Mouse (Mus musculus): ENCODE measurements around the gene Retnlb.

Retnlb gene

DNA sequence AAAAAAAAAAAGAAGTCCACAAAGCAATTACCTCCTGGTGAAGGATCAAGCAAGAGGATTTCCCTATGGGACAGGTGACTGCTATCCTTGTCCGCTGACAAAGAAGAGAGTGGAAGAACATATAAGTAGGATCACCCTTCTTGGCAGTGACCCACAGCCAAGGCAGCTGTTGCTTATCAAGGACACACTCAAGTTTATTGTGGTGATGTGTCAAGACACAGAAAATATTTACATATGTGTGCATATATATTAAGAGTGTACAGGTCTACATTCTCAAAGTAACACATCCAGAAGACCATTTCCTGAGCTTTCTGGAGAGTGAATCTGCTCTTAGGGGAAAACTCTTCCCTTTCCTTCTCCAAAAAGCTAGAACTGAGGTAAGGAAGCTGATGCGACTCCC, at the start of gene Retnlb:
Gene Retnlb (plus strand): TSS at position 162 of the 400 bp plus-strand sequence.
- 95% methylated on average over 2 of the region's 2 CpGs for WGBS

GRCm38 (mm10) chr16:48769183-48769582, 47.5 kb upstream of the Retnlb start:
- 94% methylated on average over 3 of the region's 3 CpGs for WGBS

DNA sequence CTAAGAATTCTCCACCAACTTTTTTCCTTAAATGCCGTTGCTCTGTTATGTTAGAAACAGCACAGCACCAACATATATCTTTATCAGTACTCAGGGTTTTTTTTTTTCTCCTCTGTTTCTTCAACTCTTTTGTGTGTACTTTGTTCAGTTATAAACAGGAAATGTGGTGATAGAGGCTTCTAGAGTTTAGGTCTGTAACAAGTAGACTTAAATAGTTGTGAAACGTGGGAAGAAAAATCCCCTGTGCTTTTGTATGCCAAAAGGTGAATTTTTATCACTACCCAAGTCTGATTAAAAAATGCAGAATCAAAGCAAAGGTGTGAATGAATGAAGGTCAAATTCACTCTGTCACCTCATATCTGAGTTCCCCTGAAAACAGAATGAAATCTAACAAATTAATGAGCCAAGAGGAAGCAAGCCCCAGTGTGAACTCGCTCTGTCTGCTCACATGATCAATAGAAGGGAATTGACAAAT, 44.6 kb upstream of the Retnlb start, which contains the start of gene Trat1:
Gene Trat1 (minus strand): TSS at position 51 of the 475 bp plus-strand sequence.
- 86% methylated on average over 3 of the region's 3 CpGs for WGBS

GRCm38 (mm10) chr16:48777254-48777653, 39.4 kb upstream of the Retnlb start:
- 67% methylated on average over 2 of the region's 2 CpGs for WGBS

DNA sequence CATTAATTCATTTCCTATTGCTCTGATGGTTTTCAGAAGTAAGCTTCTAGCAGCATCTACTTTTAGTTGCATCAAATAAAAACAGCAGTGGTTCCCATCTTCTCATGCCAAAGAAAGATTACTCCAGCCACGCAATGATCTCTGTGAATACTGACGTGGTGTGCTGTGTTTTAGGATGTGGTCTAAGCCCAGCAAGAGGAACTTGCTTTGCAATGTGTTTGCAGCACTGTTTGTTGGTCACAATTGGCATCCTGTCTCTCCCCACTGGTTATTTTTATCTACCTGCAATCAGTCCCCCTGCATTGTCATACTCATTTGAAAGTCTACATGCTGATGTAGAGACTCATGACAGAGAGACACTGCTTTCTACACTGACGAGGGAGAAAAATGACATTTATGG, 30.4 kb upstream of the Retnlb start:
- WGBS = 74% methylated on average over 3 of the region's 3 CpGs

- WGBS = 80% methylated on average over 4 of the region's 4 CpGs
Measured at GRCm38 (mm10) chr16:48788704-48789185, 27.9 kb upstream of the Retnlb start.

- WGBS = 48% methylated on average over 3 of the region's 3 CpGs
Measured at GRCm38 (mm10) chr16:48798285-48798684, 18.4 kb upstream of the Retnlb start.

- 76% methylated on average over 3 of the region's 3 CpGs for WGBS
Measured at GRCm38 (mm10) chr16:48799470-48799869, 17.2 kb upstream of the Retnlb start.

DNA sequence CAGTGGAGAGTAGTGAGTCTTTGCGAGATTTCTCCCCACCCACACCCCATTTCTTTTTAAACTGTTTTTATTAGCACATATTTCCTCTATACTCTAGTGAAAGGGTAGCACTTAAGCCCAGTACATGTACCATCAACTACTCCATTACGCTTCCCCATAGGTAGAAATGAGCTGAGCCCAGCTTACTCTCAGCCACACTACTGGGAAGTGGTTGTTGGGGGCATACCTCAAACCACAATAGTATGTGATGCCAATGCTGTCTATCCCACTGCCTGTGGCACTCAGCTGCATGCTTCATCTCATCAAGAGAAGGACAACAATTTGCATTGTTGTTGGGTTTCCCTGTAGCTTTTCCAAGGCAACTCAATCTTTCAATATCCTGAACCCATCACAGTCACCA, 15.8 kb upstream of the Retnlb start:
- WGBS = 83% methylated on average over 2 of the region's 2 CpGs

DNA sequence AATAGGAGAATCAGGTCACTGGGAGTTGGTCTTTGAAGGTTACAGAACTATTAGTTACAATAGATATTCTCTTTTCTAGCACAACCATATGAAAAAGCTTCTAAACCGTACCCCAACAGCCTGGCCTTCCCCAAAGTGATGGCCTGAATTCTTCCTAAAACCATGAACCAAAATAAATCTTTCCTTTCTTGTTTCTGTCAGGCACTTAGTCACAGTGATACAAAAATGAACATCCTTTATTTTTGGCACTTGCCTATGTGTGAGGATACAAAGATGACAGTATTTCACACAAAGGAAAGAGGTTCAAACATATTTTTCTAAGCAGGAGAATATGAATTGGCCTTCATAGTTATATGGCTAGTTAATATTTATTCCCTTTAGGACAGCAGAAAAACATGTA, 11.2 kb upstream of the Retnlb start:
- WGBS = 46% methylated on average over 1 of the region's 1 CpGs

GRCm38 (mm10) chr16:48806521-48806920, 10.1 kb upstream of the Retnlb start:
- 88% methylated on average over 1 of the region's 1 CpGs for WGBS

DNA sequence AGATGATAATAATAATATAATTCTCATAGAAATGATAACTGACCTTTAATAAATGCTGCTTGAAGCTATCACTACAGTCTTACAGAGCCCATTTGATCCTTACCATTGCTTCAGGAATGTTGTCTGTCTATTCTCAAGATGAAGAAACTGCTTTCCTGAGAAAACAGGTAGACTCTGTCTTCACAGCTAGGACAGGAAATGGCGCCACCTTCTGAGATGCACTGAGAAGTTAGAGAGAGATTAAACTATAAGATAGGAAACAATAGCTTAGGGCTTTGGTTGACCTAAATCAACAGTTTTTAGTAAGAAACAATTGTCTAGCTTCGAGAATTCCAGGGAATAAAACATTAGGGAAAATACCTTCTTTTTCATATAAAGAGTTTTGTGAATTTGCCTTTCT, 7.3 kb upstream of the Retnlb start:
- WGBS = 71% methylated on average over 2 of the region's 2 CpGs

DNA sequence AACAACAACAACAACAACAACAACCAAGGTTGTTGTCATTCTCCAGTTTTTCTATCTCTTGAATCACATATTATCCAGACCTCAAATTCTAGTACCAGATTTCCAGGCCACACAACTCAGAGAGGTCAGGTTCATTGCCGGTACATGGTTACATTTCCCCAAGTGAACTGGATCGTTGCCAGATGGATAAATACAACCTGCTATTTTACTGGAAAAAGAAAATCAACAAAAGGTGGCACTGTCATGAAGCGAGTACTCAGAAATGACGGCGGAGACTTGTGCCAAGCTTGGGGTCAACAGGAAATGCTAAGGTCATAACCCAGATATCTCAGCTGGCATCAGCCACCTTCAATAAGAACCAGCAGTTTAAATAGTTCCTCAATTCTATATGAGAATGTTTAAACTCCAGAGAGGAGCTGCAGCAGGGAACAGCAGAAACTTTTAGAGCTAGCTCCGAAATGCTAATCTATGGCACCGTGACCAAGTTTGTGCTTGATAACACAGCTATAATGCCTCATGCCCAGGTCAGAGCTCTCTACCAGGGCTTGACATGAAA, 4.7 kb upstream of the Retnlb start:
- WGBS = 83% methylated on average over 7 of the region's 7 CpGs

- 91% methylated on average over 6 of the region's 6 CpGs for WGBS
Measured at GRCm38 (mm10) chr16:48818524-48818923, 1.9 kb downstream of the Retnlb start.

GRCm38 (mm10) chr16:48826474-48826873, 9.8 kb downstream of the Retnlb start:
- 88% methylated on average over 3 of the region's 3 CpGs for WGBS

DNA sequence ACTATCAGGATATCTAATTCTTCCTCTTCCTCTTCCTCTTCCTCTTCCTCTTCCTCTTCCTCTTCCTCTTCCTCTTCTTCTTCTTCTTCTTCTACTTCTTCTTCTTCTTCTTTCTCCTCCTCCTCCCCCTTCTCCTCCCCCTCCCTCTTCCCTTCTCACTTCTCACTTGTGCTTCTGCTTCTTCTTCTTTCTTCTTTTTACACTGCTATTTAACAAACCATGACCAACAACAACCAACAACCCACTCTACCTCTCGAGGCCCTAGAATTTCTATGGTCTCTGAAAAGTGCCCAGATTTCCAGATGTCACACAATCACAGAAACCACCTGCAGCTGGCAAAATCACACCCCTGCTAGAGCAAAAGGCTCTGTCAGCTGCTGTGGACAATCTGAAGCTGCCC, 11.0 kb downstream of the Retnlb start:
- 64% methylated on average over 1 of the region's 1 CpGs for WGBS

- 79% methylated on average over 4 of the region's 4 CpGs for WGBS
Measured at GRCm38 (mm10) chr16:48829060-48829459, 12.4 kb downstream of the Retnlb start.

GRCm38 (mm10) chr16:48832055-48832454, 15.4 kb downstream of the Retnlb start:
- WGBS = 76% methylated on average over 8 of the region's 8 CpGs

DNA sequence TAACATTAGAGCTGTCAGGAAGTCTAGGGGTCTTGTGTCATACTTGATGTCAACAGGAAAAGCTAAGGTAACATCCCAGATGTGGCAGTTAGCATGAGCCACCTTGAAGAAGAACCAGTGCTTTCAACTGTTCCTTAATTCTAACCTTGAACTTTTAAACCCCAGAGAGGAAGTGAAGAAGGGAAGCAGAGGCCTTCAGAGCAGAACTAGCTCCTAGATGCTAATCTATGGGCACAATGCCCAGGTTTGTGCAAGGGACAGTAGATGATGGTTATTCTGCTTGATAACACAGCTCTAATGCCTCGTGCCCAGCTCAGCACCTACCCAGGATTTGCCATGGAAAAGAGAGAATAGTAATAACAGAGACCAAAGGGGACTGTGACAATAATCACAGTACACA, 17.0 kb downstream of the Retnlb start:
- WGBS = 76% methylated on average over 1 of the region's 1 CpGs

DNA sequence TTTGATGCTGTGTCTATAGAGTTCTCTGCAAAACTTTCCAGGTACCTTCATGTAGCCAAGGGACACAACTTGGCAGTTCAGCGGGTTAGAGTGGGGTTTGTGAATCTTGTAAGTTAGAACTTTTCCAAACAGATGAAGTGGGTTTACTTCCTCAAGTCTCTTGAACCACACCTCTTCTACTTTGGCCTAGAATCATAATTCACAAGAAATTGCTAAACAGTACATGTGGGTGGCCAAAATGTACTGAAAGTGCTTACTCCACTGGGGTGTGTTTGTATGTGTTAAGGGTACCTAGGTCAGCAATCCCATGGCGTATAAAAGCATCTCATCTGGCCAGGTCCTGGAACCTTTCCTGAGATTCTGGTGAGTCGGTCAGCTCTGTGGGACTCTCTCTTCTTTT, 25.6 kb downstream of the Retnlb start, which contains the start of gene Retnla:
Gene Retnla (plus strand): TSS at position 286 of the 400 bp plus-strand sequence.
- WGBS = 82% methylated on average over 3 of the region's 3 CpGs

GRCm38 (mm10) chr16:48843671-48844386, 27.2 kb downstream of the Retnlb start:
- 84% methylated on average over 4 of the region's 4 CpGs for WGBS

- WGBS = 97% methylated on average over 1 of the region's 1 CpGs
Measured at GRCm38 (mm10) chr16:48865004-48865403, 48.3 kb downstream of the Retnlb start.

GRCm38 (mm10) chr16:48867690-48868089, 51.0 kb downstream of the Retnlb start:
- 66% methylated on average over 2 of the region's 2 CpGs for WGBS

Measured in cerebral cortex, adult 2 months (tissue).